Mouse (Mus musculus) olfactory bulb, adult 2 months (tissue): ENCODE data around the gene Hs3st2. TPM values are rescaled to one million over a fixed set of nuclear protein-coding genes. Genes with fewer than 3 reads are reported as not detected.

ENCODE experiments used
- H3K27ac ChIP-seq: fragments of 200-500 bp; 2 replicates; pipeline ENCODE4 v1.5.1; 2012; ENCODE audit warnings: low read depth, low read length; ENCODE audit not compliant: insufficient read depth
- H3K4me1 ChIP-seq: fragments of 200-500 bp; 2 replicates; pipeline ENCODE4 v1.6.1; 2012; ENCODE audit warnings: low read length; ENCODE audit not compliant: control insufficient read depth, insufficient read depth
- H3K4me3 ChIP-seq: fragments of 200-500 bp; 2 replicates; pipeline ENCODE4 v1.5.1; 2012; ENCODE audit warnings: mild to moderate bottlenecking, low read depth, low read length, moderate library complexity; ENCODE audit not compliant: insufficient read depth
- CTCF ChIP-seq: fragments of 200-500 bp; IDR thresholded peaks from 2 replicates; pipeline ENCODE4 v1.5.1; 2012; ENCODE audit warnings: low read depth, mild to moderate bottlenecking, low read length, moderate library complexity; ENCODE audit not compliant: insufficient read depth
- POLR2A ChIP-seq: fragments of 200-500 bp; IDR thresholded peaks from 2 replicates; pipeline ENCODE4 v1.6.1; 2012; ENCODE audit warnings: mild to moderate bottlenecking, low read depth, low read length, moderate library complexity; ENCODE audit not compliant: insufficient read depth
- WGBS: fragments of 180-500 bp; shearing (Covaris S2); methylation state at CpG from one replicate; pipeline ENCODE4 v1.1.7; 2018; 5-methylcytosine and 5-hydroxymethylcytosine counted together
- polyA plus RNA-seq: library from polyadenylated mRNA; stranded (reverse); fragments of >200 nt; gene quantifications from 2 replicates; pipeline ENCODE4 v1.2.4, GENCODE M21; 2012; ENCODE audit warnings: low replicate concordance; ENCODE audit not compliant: missing spikeins, insufficient read depth, insufficient read length

Gene Hs3st2
- polyA plus RNA-seq, 1 experiment: not detected

DNA sequence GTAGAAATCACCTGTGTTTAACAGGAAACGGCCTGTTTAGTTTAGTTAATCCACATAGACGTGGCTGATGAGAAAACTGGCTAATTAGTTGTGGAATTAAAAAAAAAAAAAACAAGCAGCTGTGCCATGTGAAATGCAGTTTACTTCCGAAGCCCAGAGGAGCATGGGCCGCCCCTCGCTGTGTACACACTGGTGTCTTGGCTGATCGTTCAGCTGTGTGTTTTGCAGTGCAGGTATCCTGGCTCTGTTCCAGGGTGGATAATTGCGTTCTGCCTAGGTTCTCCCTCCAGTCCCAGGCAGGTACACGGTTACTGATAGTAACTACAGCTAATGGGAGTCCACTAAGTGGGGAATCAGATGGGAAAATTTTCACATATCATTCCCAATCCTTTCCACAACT is 86.6 kb downstream of the Hs3st2 start:
- no peak overlapping the region for H3K4me3 ChIP-seq
- WGBS: 47% methylated on average over 8 of the region's 8 CpGs
- H3K27ac ChIP-seq: no peak overlapping the region
- TF ChIP-seq CTCF: no peak
- TF ChIP-seq POLR2A: no peak
- peaks cover 8% of the 10 kb centered on the region for H3K4me1 ChIP-seq

DNA sequence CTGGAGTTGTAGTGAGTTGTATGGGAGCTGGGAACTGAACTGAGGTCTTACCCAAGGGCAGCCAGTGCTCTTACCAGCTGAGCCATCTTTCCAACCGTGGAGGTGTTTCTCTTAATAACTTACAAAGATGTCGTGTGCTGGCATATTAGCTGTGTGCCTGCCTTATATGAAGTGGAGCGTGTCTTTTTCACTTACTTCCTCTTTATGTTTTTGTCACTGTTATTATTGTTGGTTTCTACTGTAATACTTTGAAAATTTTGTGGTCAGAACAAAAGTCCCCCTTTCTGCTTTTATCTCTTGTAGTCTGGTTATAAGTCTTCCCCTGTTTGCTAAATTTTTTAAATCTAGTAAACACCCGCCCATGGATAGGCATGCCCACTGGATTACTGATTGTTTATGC is 88.4 kb downstream of the Hs3st2 start:
- peaks cover 5% of the 10 kb centered on the region for H3K4me1 ChIP-seq
- WGBS: 91% methylated on average over 4 of the region's 4 CpGs
- H3K4me3 ChIP-seq: no peak overlapping the region
- no peak overlapping the region for H3K27ac ChIP-seq
- TF ChIP-seq CTCF (no peak), POLR2A (no peak)

DNA sequence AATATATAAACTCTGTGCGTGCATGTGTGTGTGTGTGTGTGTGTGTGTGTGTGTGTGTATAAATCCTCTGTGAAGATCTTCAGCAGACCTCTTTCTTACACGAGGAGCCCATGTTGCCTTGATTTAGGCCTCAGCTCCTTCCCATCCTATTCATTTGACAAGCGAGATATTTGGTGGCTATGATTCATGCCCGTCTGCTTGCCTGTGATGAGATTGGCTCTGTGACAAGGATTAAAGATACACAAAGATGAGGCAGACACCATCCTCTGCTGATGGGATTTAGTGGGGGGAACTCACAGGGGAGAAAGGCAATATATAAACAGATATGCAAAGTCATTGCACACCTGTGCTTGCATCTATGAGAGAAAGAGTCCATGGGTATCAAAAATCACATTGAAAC is 92.9 kb downstream of the Hs3st2 start:
- Histone ChIP-seq H3K27ac (no peak overlapping the region), H3K4me1 (peaks cover 11% of the 10 kb centered on the region), H3K4me3 (no peak overlapping the region)
- TF ChIP-seq POLR2A (no peak), CTCF (no peak)
- 83% methylated on average over 4 of the region's 4 CpGs for WGBS

GRCm38 (mm10) chr7:121485266-121485665 is 93.6 kb downstream of the Hs3st2 start:
- 73% methylated on average over 2 of the region's 2 CpGs for WGBS
- peaks cover 11% of the 10 kb centered on the region for H3K4me1 ChIP-seq
- TF ChIP-seq CTCF (no peak), POLR2A (no peak)
- H3K4me3 ChIP-seq: no peak overlapping the region
- no peak overlapping the region for H3K27ac ChIP-seq

GRCm38 (mm10) chr7:121487291-121487690 is 95.6 kb downstream of the Hs3st2 start:
- no peak overlapping the region for H3K4me3 ChIP-seq
- 45% methylated on average over 6 of the region's 6 CpGs for WGBS
- TF ChIP-seq CTCF: no peak
- no peak for TF ChIP-seq POLR2A
- H3K27ac ChIP-seq: 0 out of 2 replicates have a peak overlapping the region, but pooled peaks have one; percentile 6
- H3K4me1 ChIP-seq: peaks cover 11% of the 10 kb centered on the region

- Histone ChIP-seq H3K27ac (no peak overlapping the region), H3K4me3 (no peak overlapping the region), H3K4me1 (peaks cover 11% of the 10 kb centered on the region)
- 63% methylated on average over 9 of the region's 9 CpGs for WGBS
- TF ChIP-seq POLR2A: no peak
- TF ChIP-seq CTCF: no peak
Measured at GRCm38 (mm10) chr7:121489401-121489800, 97.7 kb downstream of the Hs3st2 start.

DNA sequence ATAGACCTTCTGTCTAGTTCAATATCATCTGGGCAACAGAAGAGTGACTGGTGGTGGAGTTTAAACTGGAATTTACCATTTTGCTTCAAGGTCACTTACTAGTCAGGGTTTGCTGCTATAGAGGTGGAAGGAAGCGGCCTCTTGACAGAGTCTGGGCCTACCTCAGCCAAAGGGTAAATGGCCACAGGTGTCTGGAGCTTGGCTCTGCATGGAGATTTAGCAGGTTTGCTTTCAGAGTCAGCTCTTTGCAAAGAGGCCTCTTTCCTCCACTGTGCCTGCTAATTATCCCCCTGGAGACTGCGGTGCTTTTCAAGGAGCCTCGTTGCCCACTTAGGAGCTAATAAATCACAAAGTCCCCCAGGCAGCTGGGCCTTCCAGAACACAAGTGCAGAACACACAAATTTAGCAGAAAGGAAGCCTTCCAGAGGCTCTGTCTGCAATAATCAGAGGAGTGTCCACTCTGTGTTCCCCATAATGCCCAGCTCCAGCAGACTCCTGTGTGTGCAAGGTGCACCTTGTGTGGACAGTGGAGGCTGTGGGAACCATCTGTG is 99.9 kb downstream of the Hs3st2 start:
- no peak overlapping the region for H3K4me3 ChIP-seq
- peaks cover 11% of the 10 kb centered on the region for H3K4me1 ChIP-seq
- no peak for TF ChIP-seq CTCF
- TF ChIP-seq POLR2A: no peak
- no peak overlapping the region for H3K27ac ChIP-seq
- 40% methylated on average over 3 of the region's 3 CpGs for WGBS

- Histone ChIP-seq H3K27ac (no peak overlapping the region), H3K4me1 (peaks cover 3% of the 10 kb centered on the region; the same call in 1 of the 2 replicates), H3K4me3 (no peak overlapping the region)
- no peak for TF ChIP-seq POLR2A
- TF ChIP-seq CTCF: no peak
- 94% methylated on average over 17 of the region's 17 CpGs for WGBS
Measured at GRCm38 (mm10) chr7:121500516-121500915, 108.9 kb downstream of the Hs3st2 start.

DNA sequence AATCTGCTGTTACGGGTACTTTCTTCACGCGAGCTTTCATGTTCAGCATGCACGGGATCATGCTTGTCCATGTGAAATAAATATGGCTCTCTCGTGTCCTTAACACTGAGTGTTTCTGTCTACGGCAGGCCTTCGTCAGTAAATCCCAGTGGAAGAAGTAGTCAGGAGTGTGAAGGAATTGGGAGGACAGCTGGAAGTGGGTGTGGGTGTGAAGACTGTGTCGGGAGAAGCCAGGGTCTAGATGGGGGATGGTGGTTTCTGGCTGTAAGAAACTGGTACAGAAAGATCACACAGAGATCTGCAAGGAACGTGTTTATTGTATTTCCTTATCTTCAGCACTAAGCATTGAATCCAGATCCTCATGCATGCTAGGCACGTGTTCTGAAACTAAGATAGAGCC is 110.0 kb downstream of the Hs3st2 start:
- TF ChIP-seq CTCF (no peak), POLR2A (no peak)
- H3K4me1 ChIP-seq: peaks cover 3% of the 10 kb centered on the region; the same call in 1 of the 2 replicates
- H3K27ac ChIP-seq: no peak overlapping the region
- 64% methylated on average over 10 of the region's 10 CpGs for WGBS
- H3K4me3 ChIP-seq: no peak overlapping the region

DNA sequence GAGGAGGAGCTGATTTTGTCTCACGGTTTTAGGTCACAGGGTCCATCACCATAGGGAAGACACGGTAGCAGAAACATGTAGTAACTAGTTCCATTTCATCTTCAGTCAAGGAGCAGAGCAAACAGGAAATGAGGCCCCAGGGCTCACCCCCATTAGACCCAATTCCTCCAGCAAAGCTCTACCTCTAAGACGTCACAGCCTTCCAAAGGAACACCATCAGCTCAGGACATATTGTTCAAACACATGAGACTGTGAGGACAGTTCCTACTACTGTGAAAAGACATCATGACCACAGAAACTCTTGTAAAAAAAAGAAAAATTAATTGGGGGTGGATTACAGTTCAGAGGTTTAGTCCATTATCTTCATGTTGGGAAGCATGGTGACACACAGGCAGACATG is 125.1 kb downstream of the Hs3st2 start:
- TF ChIP-seq CTCF: no peak
- no peak for TF ChIP-seq POLR2A
- 76% methylated on average over 3 of the region's 3 CpGs for WGBS
- no peak overlapping the region for H3K27ac ChIP-seq
- H3K4me1 ChIP-seq: peaks cover 2% of the 10 kb centered on the region; the same call in 1 of the 2 replicates
- H3K4me3 ChIP-seq: no peak overlapping the region
